Mouse (Mus musculus): ENCODE measurements at regions not wholly inside any gene's neighbourhood (a gene's known extent, or its start where the extent isn't known, plus 50 kb on each side); places are given as distances from the start of the nearest gene placed in this dataset.

DNA sequence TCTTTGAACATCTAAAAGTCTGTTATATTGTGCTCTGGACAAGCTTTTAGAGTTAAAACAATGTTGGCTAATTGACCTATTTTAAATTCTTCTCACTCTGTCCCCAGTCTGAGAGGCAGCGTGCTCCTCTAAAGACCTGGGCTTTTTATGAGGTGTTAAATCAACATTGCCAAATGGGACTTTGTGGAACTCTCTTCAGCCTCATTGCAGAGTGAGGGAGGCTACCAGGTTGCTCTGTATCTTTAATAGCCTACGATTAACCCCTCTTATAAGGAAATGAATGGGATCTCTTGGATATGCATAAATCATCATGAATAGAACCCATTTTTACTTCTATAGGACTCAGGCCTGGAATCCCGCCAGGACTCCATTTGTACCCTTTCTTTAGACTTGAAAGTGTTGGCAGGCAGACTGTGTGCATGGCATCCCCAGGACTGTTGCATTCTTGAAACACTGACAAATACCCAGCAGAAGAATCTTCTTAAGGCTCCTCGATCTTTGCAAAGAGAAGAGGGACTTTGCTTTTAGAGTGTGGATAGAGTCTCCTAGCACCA is 2157.1 kb downstream of the 4930444P10Rik start:
- no peak overlapping the region for H3K27ac ChIP-seq
- no peak for DNase-seq

DNA sequence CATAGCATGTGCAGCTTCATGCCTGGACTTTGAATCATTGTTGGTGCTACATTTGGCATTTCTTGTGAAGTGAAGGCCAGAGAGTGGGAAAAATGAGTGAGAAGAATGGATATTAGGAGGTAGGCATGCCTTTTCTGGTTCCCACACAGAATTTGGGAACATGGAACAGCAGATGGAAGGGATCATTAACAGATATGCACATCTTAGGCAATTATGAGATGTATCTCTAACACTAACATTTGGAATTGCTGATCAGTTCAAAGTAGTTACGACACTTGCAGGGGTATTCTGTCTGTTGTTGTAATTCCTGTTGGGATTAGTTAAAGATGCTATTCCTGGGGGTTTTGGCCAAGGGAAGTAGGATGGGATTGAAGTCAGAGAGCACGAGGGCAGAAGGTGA is 2164.4 kb downstream of the 4930444P10Rik start:
- Histone ChIP-seq H3K36me3 (ENCODE audit: control insufficient read depth, insufficient read depth, low read length) (no peaks in the 10 kb centered on the region), H3K4me1 (ENCODE audit: control insufficient read depth, insufficient read depth, low read length) (no peaks in the 10 kb centered on the region), H3K27ac (no peak overlapping the region), H3K4me3 (no peak overlapping the region), H3K9ac (ENCODE audit: low read depth, low read length) (no peak overlapping the region), H3K27me3 (ENCODE audit: control insufficient read depth, insufficient read depth, low read length) (no peaks in the 10 kb centered on the region), H3K79me2 (replicated peaks; ENCODE audit: control insufficient read depth, insufficient read depth, low read length) (no peaks in the 10 kb centered on the region)
- 79% methylated on average over 2 of the region's 2 CpGs for WGBS
- no peak for TF ChIP-seq EP300 (IDR thresholded peaks at IDR 0.05; ENCODE audit: insufficient read depth, low read depth, low read length)
- no peak for TF ChIP-seq CTCF (IDR thresholded peaks at IDR 0.05)
- no peak for TF ChIP-seq POLR2A (IDR thresholded peaks at IDR 0.05; ENCODE audit: insufficient read depth, low read depth, low read length)
- DNase-seq: no peak
- intact Hi-C loops (cut with DNase I): no loop called here

More for the DNA sequence above, 2157.1 kb downstream of the 4930444P10Rik start:
- H3K9ac ChIP-seq (ENCODE audit: low read depth, low read length): no peak overlapping the region
- intact Hi-C loops (cut with DNase I): no loop called here
- no peak for TF ChIP-seq CTCF (IDR thresholded peaks at IDR 0.05)
- TF ChIP-seq EP300 (IDR thresholded peaks at IDR 0.05; ENCODE audit: insufficient read depth, low read depth, low read length): no peak
- TF ChIP-seq POLR2A (IDR thresholded peaks at IDR 0.05; ENCODE audit: insufficient read depth, low read depth, low read length): no peak
- H3K4me1 ChIP-seq (ENCODE audit: control insufficient read depth, insufficient read depth, low read length): no peaks in the 10 kb centered on the region
- 55% methylated on average over 4 of the region's 4 CpGs for WGBS
- no peaks in the 10 kb centered on the region for H3K79me2 ChIP-seq (replicated peaks; ENCODE audit: control insufficient read depth, insufficient read depth, low read length)
- H3K36me3 ChIP-seq (ENCODE audit: control insufficient read depth, insufficient read depth, low read length): no peaks in the 10 kb centered on the region
- H3K27me3 ChIP-seq (ENCODE audit: control insufficient read depth, insufficient read depth, low read length): no peaks in the 10 kb centered on the region
- no peak overlapping the region for H3K4me3 ChIP-seq

DNA sequence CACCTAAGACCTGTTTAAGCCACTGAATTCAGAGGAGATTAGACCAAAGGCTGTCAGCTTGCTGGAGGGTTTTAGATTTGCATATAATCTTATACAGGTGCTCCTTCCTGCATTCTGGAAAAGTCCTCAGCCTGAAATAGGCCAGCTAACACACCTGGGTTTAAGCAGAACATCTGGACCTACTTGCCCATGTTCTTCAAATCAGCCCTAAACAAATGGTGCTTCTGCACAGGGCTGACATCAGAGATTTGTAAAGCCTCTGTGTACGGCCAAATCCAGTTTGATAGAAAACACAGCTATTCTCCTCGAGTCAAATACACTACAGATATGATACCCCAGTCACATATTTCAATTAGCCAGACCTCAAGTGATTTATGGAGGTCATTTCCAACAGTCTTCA is 2165.2 kb downstream of the 4930444P10Rik start:
- DNase-seq: no peak
- TF ChIP-seq EP300 (IDR thresholded peaks at IDR 0.05; ENCODE audit: insufficient read depth, low read depth, low read length) (no peak), POLR2A (IDR thresholded peaks at IDR 0.05; ENCODE audit: insufficient read depth, low read depth, low read length) (no peak), CTCF (IDR thresholded peaks at IDR 0.05) (no peak)
- H3K4me1 ChIP-seq (ENCODE audit: control insufficient read depth, insufficient read depth, low read length): no peaks in the 10 kb centered on the region
- H3K9ac ChIP-seq (ENCODE audit: low read depth, low read length): no peak overlapping the region
- no peaks in the 10 kb centered on the region for H3K79me2 ChIP-seq (replicated peaks; ENCODE audit: control insufficient read depth, insufficient read depth, low read length)
- intact Hi-C loops (cut with DNase I): no loop called here
- H3K36me3 ChIP-seq (ENCODE audit: control insufficient read depth, insufficient read depth, low read length): no peaks in the 10 kb centered on the region
- no peak overlapping the region for H3K4me3 ChIP-seq
- no peak overlapping the region for H3K27ac ChIP-seq
- 41% methylated on average over 2 of the region's 2 CpGs for WGBS
- no peaks in the 10 kb centered on the region for H3K27me3 ChIP-seq (ENCODE audit: control insufficient read depth, insufficient read depth, low read length)

DNA sequence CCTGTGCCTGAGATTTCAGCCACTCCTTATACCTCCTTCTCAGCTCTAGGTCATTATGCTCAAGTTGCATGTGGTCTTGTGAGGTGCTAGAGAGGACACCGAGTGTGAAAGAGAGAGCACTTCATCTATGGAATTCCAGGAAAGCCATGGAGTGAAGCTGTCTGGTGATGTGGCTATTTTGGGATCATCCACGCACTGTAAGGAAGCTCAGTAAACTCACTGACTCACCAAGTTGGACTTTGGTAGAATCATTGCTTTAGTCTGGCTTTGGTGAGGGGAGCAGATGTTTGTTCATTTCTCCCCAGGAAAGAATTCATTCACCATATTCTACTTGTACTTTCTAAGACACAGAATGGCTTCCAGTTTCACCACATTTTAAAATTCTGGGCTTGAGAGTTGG is 2167.1 kb downstream of the 4930444P10Rik start:
- intact Hi-C loops (cut with DNase I): no loop called here
- TF ChIP-seq POLR2A (IDR thresholded peaks at IDR 0.05; ENCODE audit: insufficient read depth, low read depth, low read length) (no peak), EP300 (IDR thresholded peaks at IDR 0.05; ENCODE audit: insufficient read depth, low read depth, low read length) (no peak), CTCF (IDR thresholded peaks at IDR 0.05) (no peak)
- H3K4me3 ChIP-seq: no peak overlapping the region
- no peak overlapping the region for H3K27ac ChIP-seq
- DNase-seq: no peak
- no peaks in the 10 kb centered on the region for H3K79me2 ChIP-seq (replicated peaks; ENCODE audit: control insufficient read depth, insufficient read depth, low read length)
- no peak overlapping the region for H3K9ac ChIP-seq (ENCODE audit: low read depth, low read length)
- 37% methylated on average over 2 of the region's 2 CpGs for WGBS
- no peaks in the 10 kb centered on the region for H3K36me3 ChIP-seq (ENCODE audit: control insufficient read depth, insufficient read depth, low read length)
- no peaks in the 10 kb centered on the region for H3K4me1 ChIP-seq (ENCODE audit: control insufficient read depth, insufficient read depth, low read length)
- H3K27me3 ChIP-seq (ENCODE audit: control insufficient read depth, insufficient read depth, low read length): no peaks in the 10 kb centered on the region

DNA sequence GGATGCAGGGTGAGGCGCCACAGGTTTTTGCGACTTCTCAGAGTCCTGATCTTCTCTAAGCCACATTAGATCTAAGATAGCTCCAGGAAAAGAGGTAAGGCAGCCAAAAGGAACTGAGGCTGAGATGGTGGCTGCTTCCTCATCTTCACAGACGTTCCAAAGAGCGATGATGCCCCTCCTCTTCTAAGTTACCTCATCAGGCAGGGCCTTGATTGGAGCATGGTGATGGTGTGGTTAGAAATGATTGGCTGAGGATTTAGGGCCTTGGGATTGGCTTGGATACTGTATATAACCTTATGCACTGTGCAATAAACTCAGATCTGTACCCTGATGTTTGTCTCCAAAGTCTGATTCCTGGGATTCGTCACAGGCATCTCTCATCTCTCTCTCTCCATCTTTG is 2177.9 kb downstream of the 4930444P10Rik start:
- H3K4me3 ChIP-seq: no peak overlapping the region
- DNase-seq: no peak
- H3K27me3 ChIP-seq (ENCODE audit: control insufficient read depth, insufficient read depth, low read length): no peaks in the 10 kb centered on the region
- H3K27ac ChIP-seq: no peak overlapping the region
- no peaks in the 10 kb centered on the region for H3K79me2 ChIP-seq (replicated peaks; ENCODE audit: control insufficient read depth, insufficient read depth, low read length)
- H3K9ac ChIP-seq (ENCODE audit: low read depth, low read length): no peak overlapping the region
- intact Hi-C loops (cut with DNase I): no loop called here
- no peaks in the 10 kb centered on the region for H3K36me3 ChIP-seq (ENCODE audit: control insufficient read depth, insufficient read depth, low read length)
- TF ChIP-seq CTCF (IDR thresholded peaks at IDR 0.05) (no peak), EP300 (IDR thresholded peaks at IDR 0.05; ENCODE audit: insufficient read depth, low read depth, low read length) (no peak), POLR2A (IDR thresholded peaks at IDR 0.05; ENCODE audit: insufficient read depth, low read depth, low read length) (no peak)
- H3K4me1 ChIP-seq (ENCODE audit: control insufficient read depth, insufficient read depth, low read length): no peaks in the 10 kb centered on the region
- 85% methylated on average over 5 of the region's 5 CpGs for WGBS

DNA sequence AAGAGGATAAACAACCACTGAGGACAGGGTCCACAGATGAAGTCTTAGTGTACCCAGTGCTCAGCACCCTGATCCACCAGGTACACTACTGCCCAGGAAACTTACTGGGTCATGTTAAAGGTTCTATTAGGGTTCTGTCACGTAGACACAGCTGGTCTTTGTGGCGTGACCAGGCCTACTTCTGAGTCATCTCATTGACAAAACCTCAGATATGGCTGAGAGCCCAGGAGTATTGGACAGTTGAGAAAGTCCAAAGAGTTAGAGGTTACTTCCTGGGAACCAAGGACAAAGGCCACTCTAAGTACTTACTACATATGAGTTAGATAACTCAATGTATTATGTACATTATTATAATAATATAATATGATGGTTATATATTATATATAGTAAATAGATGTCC is 2214.0 kb downstream of the 4930444P10Rik start:
- intact Hi-C loops (cut with DNase I): no loop called here
- Histone ChIP-seq H3K36me3 (ENCODE audit: control insufficient read depth, insufficient read depth, low read length) (no peaks in the 10 kb centered on the region), H3K27me3 (ENCODE audit: control insufficient read depth, insufficient read depth, low read length) (no peaks in the 10 kb centered on the region), H3K4me1 (ENCODE audit: control insufficient read depth, insufficient read depth, low read length) (no peaks in the 10 kb centered on the region), H3K79me2 (replicated peaks; ENCODE audit: control insufficient read depth, insufficient read depth, low read length) (no peaks in the 10 kb centered on the region), H3K4me3 (no peak overlapping the region), H3K27ac (no peak overlapping the region), H3K9ac (ENCODE audit: low read depth, low read length) (no peak overlapping the region)
- no peak for DNase-seq
- no peak for TF ChIP-seq POLR2A (IDR thresholded peaks at IDR 0.05; ENCODE audit: insufficient read depth, low read depth, low read length)
- TF ChIP-seq CTCF (IDR thresholded peaks at IDR 0.05): no peak
- TF ChIP-seq EP300 (IDR thresholded peaks at IDR 0.05; ENCODE audit: insufficient read depth, low read depth, low read length): no peak
- 58% methylated on average over 2 of the region's 2 CpGs for WGBS

All from heart, adult 2 months (tissue).